Mouse (Mus musculus): Measurements from ENCODE around the gene Matn4. TPM values are rescaled to one million over a fixed set of nuclear protein-coding genes. Genes with fewer than 3 reads are reported as not detected.

Matn4 gene
- polyA plus RNA-seq (2017; shearing (Covaris generic)): not detected

GRCm38 (mm10) chr2:164405060-164405459, at the start of gene Matn4:
Gene Matn4, minus strand, starts transcription at chr2:164405160.

GRCm38 (mm10) chr2:164443460-164444000, 38.6 kb upstream of the Matn4 start, which contains the start of gene Sdc4:
Gene Sdc4, minus strand, starts transcription at chr2:164443887.

GRCm38 (mm10) chr2:164402906-164403305, 2.1 kb downstream of the Matn4 start, which contains the start of gene Rbpjl:
Gene Rbpjl, plus strand, starts transcription at chr2:164403141.

GRCm38 (mm10) chr2:164389020-164389419, 15.9 kb downstream of the Matn4 start, which contains the start of gene Slpi:
Gene Slpi, minus strand, starts transcription at chr2:164389095.

Other genes starting within 250 kb of the Matn4 start
- gene Kcns1, start 234.0 kb downstream of the Matn4 start, polyA plus RNA-seq (2017; shearing (Covaris generic)): not detected
- gene Wfdc5, start 222.4 kb downstream of the Matn4 start, polyA plus RNA-seq (2017; shearing (Covaris generic)): not detected
- gene Wfdc12, start 214.6 kb downstream of the Matn4 start, polyA plus RNA-seq (2017; shearing (Covaris generic)): not detected
- not detected for gene Wfdc15a, start 205.0 kb downstream of the Matn4 start, polyA plus RNA-seq (2017; shearing (Covaris generic))
- not detected for gene Wfdc15b, start 183.5 kb downstream of the Matn4 start, polyA plus RNA-seq (2017; shearing (Covaris generic))
- not detected for gene Svs2, start 166.7 kb downstream of the Matn4 start, polyA plus RNA-seq (2017; shearing (Covaris generic))
- not detected for gene Svs3b, start 148.5 kb downstream of the Matn4 start, polyA plus RNA-seq (2017; shearing (Covaris generic))
- gene Svs4, start 126.7 kb downstream of the Matn4 start, polyA plus RNA-seq (2017; shearing (Covaris generic)): not detected
- gene Svs3a, start 115.9 kb downstream of the Matn4 start, polyA plus RNA-seq (2017; shearing (Covaris generic)): not detected
- gene Svs6, start 88.4 kb downstream of the Matn4 start, polyA plus RNA-seq (2017; shearing (Covaris generic)): not detected
- gene Svs5, start 72.4 kb downstream of the Matn4 start, polyA plus RNA-seq (2017; shearing (Covaris generic)): not detected
- gene Slpi, start 16.1 kb downstream of the Matn4 start, polyA plus RNA-seq (2017; shearing (Covaris generic)): 5.8 TPM
- not detected for gene Rbpjl, start 2.0 kb downstream of the Matn4 start, polyA plus RNA-seq (2017; shearing (Covaris generic))
- gene Sdc4, start 38.7 kb upstream of the Matn4 start, polyA plus RNA-seq (2017; shearing (Covaris generic)): 25.2 TPM
- gene Sys1, start 51.8 kb upstream of the Matn4 start, polyA plus RNA-seq (2017; shearing (Covaris generic)): 18.6 TPM
- gene Gm20458, start 55.8 kb upstream of the Matn4 start, polyA plus RNA-seq (2017; shearing (Covaris generic)): not detected
- gene Trp53tg5, start 68.6 kb upstream of the Matn4 start, polyA plus RNA-seq (2017; shearing (Covaris generic)): not detected
- 4.5 TPM for gene Dbndd2, start 80.9 kb upstream of the Matn4 start, polyA plus RNA-seq (2017; shearing (Covaris generic))
- gene Pigt, start 92.4 kb upstream of the Matn4 start, polyA plus RNA-seq (2017; shearing (Covaris generic)): 38.2 TPM
- 2.6 TPM for gene Wfdc2, start 157.3 kb upstream of the Matn4 start, polyA plus RNA-seq (2017; shearing (Covaris generic))
- gene Spint3, start 168.3 kb upstream of the Matn4 start, polyA plus RNA-seq (2017; shearing (Covaris generic)): not detected
- gene Wfdc6a, start 180.3 kb upstream of the Matn4 start, polyA plus RNA-seq (2017; shearing (Covaris generic)): not detected
- gene Eppin, start 188.4 kb upstream of the Matn4 start, polyA plus RNA-seq (2017; shearing (Covaris generic)): not detected
- gene Wfdc6b, start 208.4 kb upstream of the Matn4 start, polyA plus RNA-seq (2017; shearing (Covaris generic)): not detected
- not detected for gene Wfdc8, start 208.5 kb upstream of the Matn4 start, polyA plus RNA-seq (2017; shearing (Covaris generic))
- gene Wfdc16, start 233.6 kb upstream of the Matn4 start, polyA plus RNA-seq (2017; shearing (Covaris generic)): not detected

Measured in CD4-positive, CD25-positive, alpha-beta regulatory T cell, adult 9 weeks (primary cell).